Mouse (Mus musculus) layer of hippocampus, adult 9-10 months (tissue): ENCODE measurements around the gene Slc4a7.

ENCODE experiments used
- DNase-seq: peaks from one replicate; pipeline ENCODE4 v3.0.0; 2022; ENCODE audit warnings: low spot score

Slc4a7 gene

DNA sequence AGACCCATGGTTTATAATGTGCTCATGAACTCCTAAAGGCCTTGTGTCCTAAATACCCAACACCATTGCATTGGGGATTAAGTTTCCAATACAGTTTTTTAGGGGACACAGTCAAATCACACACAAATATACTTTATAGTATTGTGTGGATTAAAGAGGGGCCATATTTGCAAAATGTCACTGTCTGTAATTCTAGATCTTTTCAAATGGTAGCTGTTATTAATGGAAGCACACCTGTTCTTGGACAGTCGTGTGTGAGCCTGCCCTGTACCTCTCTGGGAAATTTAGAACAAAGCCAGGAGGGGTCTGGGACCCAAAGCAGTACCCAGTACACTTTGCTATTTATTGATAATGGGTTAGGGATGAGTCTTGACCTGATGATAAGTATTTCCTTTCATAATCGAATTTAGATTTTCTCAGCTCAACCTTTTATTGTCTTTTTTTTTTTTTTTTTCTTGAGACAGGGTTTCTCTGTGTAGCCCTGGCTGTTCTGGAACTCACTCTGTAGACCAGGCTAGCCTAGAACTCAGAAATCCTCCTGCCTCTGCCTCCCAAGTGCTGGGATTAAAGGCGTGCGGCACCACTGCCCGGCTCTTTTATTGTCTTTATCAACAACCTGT, at the start of gene Slc4a7:
Gene Slc4a7, plus strand, starts transcription at position 570 of the 620 bp plus-strand sequence.
- no peak for DNase-seq

DNA sequence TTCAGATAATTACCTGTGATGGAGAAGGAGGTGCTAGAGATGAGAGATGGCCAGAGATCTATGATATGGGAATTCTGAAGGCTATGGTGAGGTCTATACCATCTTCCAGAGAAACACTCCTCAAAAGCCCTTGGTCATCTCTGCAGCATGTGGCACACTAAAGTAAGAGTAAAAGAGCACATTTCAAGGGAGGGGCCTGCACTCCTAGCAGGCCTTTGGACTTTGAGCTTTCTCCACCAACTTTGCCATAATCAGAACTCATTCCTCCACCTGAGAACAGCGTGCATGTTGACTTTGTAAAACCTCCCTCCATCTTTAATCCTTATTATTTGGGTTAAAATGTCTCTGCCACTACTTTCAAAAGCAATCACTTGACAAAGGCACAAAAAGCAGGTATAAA, 31.5 kb upstream of the Slc4a7 start:
- DNase-seq: no peak

DNA sequence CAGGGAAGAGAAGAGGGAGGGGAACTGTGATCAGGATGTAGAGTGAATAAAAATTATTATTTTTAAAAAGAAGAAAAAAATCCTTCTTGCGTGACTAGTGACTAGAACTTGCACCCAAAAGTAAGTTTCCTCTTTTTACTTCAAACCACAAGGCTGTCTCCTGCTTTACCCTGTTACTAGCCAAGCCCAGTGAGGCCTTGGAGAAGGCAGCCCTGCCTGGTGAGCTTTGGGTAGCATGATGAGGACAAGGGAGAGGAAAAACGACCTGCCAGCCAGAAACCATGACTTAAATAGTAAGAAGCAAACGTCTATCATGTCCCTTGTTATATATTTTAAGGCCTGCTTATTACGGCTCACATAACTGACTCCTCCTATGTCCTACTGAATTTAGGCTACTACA, 20.5 kb upstream of the Slc4a7 start:
- DNase-seq: no peak

DNA sequence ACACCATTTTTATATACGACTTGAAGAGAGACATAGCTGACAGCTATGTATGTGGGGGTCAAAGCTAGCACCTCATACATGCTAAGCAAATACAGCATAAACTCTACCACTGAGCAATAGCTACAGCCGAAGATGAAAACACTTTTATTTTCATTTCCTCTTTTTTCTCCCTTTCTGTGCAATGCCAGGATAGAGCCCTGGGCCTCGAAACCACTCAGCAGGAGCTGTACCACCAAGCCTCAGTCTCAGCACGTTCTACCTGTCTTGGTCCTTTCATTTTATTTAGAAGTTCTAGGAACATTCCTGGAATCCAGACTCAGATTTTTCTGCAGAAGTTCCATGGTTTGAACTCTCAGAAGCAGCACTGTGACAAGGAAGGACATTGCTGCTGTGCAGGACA, 17.3 kb upstream of the Slc4a7 start:
- no peak for DNase-seq

DNA sequence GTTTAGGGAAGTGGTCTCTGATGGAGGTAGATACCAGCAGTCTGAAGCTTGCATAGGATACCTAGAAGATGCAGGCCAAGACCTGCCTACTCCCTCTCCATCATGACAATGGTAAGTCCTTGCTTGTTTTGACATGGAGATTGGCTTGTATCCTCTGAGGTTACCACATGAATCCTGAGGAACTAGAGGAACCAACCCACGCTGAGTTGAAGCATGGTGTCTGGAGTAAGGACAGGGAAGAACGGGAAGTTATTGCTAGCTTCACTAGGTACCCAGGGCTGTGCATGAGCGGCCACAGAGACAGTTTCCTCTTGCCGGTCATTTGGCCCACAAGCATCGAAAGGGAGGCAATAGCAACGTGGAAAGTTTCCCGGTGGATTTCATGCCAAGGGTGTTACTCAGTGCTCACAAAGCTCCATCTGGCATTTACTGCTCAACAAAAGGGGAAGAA, 16.0 kb upstream of the Slc4a7 start:
- no peak for DNase-seq

DNA sequence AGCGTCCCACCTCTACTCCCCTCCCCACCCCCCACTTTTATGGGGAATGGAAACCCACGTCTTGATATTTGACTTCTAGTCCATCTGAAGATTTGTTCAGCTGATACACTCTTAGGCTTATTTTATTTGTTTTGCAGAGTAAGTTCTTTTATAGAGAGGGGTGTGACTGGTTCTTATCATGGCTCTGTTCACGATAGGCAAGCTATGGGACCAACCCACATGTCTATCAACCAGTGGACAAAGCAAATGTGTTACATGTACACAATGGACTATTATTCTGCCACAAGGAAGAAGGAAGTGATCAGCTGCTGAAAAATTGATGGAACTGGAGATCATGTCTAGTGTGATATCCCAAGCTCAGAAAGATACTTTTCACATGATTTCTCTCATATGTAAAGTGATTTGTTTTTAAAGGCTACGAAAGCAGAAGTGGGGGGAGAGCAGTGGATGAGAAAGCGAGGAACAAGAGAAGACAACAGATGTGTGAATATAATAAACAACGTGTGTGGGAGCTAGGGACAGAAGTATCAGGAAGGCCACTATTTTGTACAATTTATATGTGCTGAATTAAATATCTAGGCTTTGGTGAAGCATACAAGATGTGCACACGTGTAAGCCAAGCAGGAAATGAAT, 14.7 kb upstream of the Slc4a7 start:
- DNase-seq: no peak

DNA sequence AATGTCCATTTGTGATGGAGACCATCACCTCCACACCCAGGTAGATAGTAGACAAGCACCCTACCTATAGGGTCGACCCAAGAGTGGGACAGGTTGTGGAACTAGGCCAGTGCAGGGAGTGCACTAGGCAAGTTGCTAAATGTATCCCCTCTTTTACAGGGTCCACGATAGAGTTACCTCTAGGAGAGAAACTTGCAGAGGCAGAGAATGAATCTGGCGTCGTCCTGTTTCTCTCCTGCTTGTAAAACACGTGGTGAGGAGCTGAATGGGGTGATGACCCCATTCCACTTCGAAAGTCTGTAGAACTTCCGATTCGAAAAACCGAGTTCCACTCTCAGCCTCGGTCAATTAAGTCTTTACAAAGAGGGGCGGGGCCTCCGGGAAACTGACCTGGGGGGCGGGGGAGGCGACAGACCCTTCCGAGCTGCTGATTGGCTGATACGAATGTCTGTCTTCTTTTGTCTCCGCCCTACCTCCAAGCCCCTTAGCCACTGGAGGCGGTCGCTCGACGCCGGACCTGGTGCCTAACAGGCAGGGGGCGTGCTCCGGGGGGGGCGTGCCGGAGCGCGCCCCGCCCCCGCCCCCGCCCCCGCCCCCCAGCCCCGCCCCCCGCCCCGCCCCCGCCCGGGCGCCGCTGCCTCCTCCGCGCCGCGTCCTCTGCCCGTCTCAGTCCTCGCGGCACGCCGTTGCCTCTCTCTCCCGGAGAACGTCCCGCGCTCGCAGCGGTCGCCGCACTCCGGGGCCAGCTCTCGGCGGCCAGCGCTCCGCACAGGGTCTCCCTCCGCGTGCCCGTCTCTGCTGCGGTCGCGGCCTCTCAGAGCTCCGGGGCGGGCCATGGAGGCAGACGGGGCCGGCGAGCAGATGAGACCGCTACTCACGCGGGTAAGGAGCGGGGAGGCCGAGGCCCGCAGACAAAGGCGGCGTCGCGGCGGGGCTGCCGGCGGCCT, 593 bp downstream of the Slc4a7 start:
- peak; percentile 74 for DNase-seq

DNA sequence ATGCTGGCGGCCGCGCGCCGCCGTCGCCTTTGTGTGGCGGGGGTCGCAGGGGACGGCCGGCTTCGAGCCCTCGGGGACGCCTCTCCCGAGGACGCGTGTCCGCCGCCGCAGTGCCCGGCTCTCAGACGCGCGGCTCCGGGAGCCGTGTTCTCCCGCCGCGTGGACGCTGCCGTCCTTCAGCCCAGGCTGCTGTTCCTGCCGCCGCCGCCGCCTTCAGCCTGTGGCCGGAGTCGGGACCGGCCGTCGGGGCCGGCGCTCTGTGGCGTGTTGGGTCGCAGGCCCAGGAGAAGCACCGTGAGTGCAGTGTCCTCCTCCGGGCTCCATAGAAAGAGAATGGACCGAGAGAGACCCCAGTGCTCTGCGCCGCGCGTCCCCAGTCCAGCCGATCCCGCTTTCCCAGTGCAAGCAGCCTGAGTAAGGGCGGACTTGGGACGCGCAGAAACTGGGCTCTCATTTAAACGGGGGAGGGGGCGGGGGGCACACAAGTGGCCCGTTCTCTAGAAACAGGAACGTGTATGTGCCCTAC, 1.3 kb downstream of the Slc4a7 start:
- DNase-seq: no peak

DNA sequence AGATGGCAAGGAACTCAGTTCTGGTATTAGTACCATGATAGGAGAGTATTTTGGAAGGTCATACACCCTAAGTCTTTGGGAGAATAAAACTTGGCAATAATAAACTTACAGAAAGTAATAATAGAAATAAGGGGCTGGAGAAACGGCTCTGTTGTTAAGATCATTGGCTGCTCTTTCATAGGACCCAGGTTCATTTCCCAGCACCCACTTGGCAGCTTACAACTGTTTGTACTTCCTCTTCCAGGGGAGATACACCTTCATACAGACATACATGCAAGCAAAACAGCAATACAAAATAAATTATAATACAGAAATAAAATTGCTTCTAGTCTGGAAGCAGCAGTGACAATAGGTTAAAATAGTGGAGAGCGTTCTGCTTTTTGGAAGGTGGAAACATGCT, 2.6 kb downstream of the Slc4a7 start:
- DNase-seq: no peak

DNA sequence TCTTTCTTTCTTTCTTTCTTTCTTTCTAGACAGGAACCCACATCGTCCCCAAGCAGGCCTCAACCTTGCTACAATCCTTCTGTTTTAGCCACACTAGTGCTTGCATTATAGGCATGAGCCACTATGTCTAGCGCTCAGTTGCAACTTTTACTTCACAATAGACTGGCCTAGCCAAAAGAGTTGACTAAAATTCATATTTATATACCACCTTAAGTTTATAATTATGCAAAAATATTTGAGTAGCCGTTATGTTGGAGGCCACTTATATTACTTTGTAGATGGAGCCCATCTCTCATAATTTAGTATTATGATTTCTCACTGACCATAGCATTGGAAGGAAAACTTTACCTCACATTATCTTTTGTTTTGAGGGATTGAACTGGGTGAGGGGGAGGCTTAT, 3.0 kb downstream of the Slc4a7 start:
- no peak for DNase-seq

DNA sequence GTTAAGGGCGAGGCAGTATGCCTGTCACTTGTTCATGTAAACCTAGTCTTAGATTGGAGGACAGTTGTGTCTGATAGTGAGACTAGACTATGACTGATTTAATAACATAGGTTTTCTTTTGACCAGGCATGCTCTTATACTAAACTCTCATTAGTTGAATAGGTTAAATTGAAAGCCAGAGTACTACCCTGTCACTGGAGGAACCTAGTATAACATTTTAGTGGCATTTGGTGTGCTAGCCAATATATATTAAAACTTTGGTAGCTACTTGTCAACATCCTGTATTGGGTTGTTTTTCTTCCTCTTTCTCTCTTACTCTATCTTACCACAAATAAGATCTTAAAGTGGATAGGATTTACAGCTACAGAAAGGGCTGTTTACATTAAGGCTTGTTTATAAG, 4.3 kb downstream of the Slc4a7 start:
- no peak for DNase-seq

DNA sequence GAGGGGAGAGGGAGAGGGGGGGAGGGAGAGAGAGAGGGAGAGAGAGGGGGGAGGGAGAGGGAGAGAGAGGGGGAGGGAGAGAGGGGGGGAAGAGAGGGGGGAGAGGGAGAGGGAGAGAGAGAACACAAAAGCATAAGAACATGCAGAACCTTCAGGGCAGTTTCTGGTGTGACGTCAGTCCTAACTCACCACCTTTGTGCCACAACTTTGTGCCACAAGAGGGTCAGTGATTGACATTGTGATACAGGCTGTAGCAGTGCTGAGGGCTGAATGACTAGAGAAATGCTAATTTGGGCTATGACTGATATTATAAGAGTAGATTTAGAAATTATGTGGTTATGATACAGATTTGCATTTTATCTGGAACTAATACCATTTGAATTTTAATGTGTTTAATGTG, 5.0 kb downstream of the Slc4a7 start:
- DNase-seq: no peak

DNA sequence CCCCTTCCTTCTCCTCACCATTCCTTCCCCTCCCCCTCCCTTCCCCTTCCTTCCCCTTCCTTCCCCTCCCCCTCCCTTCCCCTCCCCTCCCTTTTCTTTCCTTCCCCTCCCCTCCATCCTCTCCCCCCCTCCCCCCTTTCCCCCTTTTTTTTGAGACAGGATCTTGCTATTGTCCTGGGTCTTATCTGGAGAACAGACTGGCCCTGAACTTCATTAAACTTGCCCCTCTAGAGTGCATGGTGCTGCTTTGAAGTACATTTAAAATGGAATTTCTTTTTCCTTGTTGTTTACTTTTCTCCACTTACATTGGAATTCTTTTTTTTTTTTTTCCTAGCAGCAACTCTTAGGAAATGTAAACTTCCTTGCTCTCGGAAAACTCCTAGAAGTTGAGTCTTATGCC, 6.9 kb downstream of the Slc4a7 start:
- no peak for DNase-seq

DNA sequence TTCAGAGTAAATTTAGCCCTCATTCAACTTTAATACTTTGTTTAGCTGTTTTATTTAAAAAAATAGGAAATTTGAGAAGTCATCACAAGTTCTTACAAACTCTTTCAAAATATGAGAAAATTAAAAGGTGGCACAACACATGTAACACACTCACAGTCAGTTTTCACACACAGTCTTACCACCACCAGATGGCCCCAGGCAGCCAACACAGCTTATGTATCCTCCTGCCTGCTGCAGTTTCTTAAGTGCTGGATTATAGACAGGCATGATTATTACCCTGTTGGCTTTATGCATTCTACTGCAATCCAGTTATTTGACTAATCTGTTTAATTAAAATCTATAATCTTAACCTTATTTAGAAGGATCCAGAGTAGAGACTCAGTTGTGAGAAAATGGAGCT, 12.1 kb downstream of the Slc4a7 start:
- DNase-seq: no peak

DNA sequence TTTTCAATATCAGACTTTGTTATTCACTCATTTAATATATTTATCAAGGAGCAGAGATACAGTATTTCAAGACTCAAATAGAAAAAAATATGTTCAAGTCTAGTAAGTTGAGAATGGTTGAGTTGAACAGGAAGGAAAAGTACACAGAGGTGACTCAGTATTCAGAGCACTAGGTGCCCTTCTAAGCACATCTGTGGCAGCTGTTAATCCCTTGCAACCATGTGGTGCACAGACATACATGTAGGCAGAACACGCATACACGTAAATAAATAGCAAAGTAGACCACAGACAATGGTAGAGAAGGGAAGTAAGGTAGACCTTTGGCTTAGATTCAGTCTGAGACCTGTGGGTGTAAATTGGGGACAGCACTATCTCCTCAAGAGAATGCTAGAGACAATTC, 13.7 kb downstream of the Slc4a7 start:
- DNase-seq: no peak

DNA sequence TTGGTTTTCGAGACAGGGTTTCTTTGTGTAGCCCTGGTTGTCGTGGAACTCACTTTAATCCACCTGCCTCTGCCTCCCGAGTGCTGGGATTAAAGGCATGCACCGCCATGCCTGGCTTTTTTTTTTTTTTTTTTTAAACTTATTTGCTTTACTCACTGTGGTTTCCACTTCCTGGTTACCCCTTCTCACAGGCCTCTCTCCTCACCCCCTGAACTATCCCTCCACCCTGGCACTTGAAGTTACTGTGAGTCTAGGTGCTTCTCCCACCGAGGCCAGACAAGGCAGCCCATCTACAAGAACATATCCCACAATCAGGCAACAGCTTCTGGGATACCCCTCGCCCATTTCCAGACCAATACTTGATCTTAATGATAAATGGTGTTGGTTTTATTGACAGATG, 14.8 kb downstream of the Slc4a7 start:
- no peak for DNase-seq

DNA sequence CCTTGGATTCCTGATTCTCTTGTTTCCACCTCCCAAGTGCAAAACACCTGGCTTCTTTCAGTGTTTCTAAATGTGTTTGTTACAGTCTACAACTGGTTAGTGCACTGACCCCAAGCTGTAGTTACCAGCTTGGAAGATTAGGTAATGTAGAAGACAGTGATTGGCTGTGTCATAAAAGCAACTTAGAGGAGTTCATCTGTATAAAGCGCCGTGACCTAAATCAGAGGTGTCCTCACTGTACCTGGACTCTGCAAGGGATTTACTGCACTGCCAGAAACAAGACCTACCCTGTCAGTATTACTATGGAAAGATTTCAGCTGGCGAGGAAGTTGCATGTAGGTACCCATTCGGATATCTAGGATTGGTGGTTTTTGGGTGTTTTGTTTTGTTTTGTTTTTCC, 16.5 kb downstream of the Slc4a7 start:
- no peak for DNase-seq

DNA sequence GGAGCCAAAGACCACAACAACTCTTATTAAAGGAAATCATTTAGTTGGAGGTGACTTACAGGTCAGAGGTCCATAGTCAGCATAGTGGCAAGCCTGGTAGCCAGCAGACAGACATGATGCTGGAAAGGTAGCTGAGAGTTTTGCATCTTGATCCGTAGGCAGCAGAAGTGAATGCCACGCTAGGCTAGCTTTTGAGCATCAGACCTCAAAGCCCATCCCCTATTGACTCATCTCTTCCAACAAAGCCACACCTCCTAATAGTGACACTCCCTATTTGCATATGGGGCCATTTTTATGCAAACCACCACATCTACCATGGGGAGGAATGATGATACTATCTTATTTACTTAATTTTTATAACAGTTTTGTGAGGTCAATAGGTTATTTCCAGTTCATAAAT, 79.1 kb downstream of the Slc4a7 start:
- no peak for DNase-seq

DNA sequence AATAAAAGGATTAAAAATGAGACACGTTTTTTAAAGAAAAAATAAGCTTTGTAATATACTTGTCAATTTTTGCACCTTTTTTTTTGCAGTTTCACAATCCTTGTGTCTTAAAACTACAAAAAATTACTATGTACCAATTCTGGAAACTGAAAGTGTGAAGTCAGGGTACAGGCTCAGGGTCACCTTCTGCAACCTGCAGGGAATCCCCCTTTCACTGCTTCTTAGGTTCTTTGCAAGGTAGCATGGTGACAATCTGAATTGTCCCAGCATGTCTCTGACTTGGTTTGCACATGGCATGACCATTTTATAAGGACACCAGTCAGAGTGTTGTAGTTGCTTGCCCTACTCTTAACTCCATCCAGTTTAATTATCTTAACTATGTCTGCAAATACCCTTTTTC, 82.1 kb downstream of the Slc4a7 start:
- no peak for DNase-seq

DNA sequence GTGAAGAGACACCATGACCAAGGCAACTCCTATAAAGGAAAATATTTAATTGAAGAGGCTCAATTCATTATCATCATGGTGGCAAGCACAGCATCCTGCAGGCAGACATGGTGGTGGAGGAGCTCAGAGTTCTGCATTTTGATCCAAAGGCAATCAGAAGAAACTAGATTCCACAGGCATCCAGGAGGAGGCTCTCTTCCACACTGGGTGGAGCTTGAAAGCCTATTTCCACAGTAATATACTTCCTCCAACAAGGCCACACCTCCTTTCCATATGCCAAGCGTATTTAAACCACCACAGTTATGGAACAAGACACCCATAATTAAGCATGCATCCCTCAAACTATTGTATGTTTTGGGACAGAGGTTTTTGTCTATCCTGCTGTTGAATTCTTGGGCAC, 84.9 kb downstream of the Slc4a7 start:
- DNase-seq: no peak

DNA sequence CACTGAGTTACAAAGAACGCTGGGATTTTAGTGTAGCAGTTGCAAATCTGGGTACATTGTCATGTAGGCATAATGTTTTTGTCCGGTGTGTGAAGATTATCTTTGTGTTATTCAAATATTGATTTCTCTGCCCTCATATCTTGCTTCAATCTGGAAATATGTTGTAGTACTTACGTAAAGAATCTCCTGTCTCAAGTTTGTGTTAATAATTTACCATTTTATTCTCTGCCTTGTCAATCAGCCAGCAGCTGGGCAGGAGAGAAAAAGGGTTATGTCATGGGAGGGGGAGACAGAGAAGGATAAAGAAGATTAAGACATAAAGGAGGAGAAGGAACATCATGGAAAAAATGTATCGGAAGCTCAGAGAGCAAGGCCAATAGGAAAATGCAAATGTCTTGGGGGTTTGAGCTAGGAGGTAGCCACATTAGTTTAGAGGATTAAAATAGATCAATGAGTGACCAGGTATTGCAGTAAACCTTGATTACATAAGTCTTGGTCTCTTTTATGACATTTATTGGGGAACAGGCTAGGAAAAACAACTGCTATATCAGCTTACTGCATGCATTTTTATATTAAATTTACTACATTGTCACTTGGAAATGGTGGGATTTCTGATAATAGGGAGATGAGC, 87.9 kb downstream of the Slc4a7 start:
- DNase-seq: no peak

DNA sequence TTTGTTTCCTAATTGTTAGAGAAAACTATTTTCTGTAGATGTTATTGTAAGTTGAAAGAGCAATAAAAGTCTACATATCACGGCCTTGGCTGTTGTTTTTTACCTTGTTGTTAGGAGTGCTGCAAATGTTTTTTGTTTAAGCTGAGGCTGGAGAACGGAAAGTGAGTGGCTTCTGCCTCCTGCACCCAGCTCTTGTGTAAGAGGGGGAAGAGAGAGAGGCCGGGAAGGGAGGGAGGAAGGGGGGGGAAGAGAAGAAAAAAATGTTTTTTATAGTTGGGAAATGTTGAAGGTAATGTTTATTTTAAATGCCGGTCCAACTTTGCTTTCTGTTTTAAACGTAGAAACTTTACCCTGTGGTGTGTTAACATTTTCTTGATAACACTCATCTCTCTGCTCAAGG, 97.8 kb downstream of the Slc4a7 start:
- DNase-seq: no peak
